Mouse (Mus musculus): ENCODE results near the gene Ubqln1.

DNA sequence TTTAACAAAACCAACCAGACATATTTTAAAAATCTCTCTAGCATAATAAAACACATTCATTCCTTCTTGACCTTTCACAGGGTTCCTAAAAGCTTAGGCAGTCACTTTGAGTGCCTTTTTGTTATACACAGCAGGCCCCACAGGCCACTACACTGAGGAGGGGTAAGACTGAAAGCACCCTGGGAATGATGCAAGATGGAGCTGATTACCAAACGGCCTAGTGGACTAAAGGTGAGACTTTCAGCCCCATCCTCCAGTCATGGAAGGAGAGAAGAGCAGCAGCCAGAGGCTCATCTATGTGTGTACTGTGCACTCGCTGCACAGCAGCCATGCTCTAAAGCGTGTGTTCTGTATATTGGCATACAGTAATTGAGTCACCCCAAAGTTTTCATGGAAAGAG is 20.5 kb downstream of the Ubqln1 start:
- TF ChIP-seq POLR2A (IDR thresholded peaks at IDR 0.05; ENCODE audit: low read depth, low read length) = no peak
- TF ChIP-seq CTCF (IDR thresholded peaks at IDR 0.05; ENCODE audit: extremely low read depth, insufficient read depth, insufficient read length, insufficient replicate concordance) = no peak
